ENCODE assay signal across 9 mouse cellular contexts in genomic region chr10:42295028-42295427, GRCm38 (mm10). TPM values are rescaled to one million over a fixed set of nuclear protein-coding genes. Genes with fewer than 3 reads are reported as not detected.
DNase-seq lines count a peak whose midpoint lies in the region; ATAC-seq lines count a peak whose summit lies in the region.
"Had no signal": no experiment of that assay in that cellular context is flagged by ENCODE, and none has a peak within 500 bp of the region (broad histone marks: within the 10 kb centered on the region; RNA-seq: fewer than 3 reads in every experiment).

No protein-coding gene starts in this region.

- H3K27ac ChIP-seq in liver, embryonic 12.5 days: no peak overlapping the region
- H3K27ac ChIP-seq in heart, embryonic 10.5 days: no peak overlapping the region
- H3K27ac ChIP-seq: neural tube, embryonic 12.5 days had no signal

- no peak for ATAC-seq in liver, embryonic 12.5 days

- H3K9ac ChIP-seq in liver, embryonic 12.5 days: no peak overlapping the region
- H3K9ac ChIP-seq: neural tube, embryonic 12.5 days had no signal

- H3K4me3 ChIP-seq in liver, embryonic 12.5 days: no peak overlapping the region
- no peak overlapping the region for H3K4me3 ChIP-seq in heart, embryonic 10.5 days
- H3K4me3 ChIP-seq: neural tube, embryonic 12.5 days had no signal

- H3K9me3 ChIP-seq in liver, embryonic 12.5 days (replicated peaks): no peaks in the 10 kb centered on the region
- H3K9me3 ChIP-seq in heart, embryonic 10.5 days: no peaks in the 10 kb centered on the region

- 9% methylated on average over 1 of the region's 1 CpGs for WGBS in liver, embryonic 12.5 days (ENCODE audit: insufficient replicate concordance)
- 0% methylated on average over 1 of the region's 1 CpGs for WGBS in heart, embryonic 10.5 days

- peaks cover 33% of the 10 kb centered on the region for H3K4me1 ChIP-seq in liver, embryonic 12.5 days
- peaks cover 9% of the 10 kb centered on the region for H3K4me1 ChIP-seq in heart, embryonic 10.5 days
- H3K4me1 ChIP-seq: neural tube, embryonic 12.5 days had no signal

- H3K4me2 ChIP-seq in liver, embryonic 12.5 days: no peak overlapping the region
- H3K4me2 ChIP-seq: neural tube, embryonic 12.5 days had no signal

- DNase-seq in embryo, embryonic 10 days (ENCODE audit: low spot score): peak; percentile 81
- no peak for DNase-seq in embryo, embryonic 9.5 days (ENCODE audit: extremely low spot score)
- peak; percentile 44 for DNase-seq in liver
- peak; percentile 53 to 67 for DNase-seq in cerebellum, postnatal 14 days
- DNase-seq in mesoderm, embryonic 11.5 days (ENCODE audit: low read depth, low spot score): peak; percentile 62
- no peak for DNase-seq in layer of hippocampus, adult 9-11 months
- DNase-seq in heart, embryonic 10.5 days (ENCODE audit: low spot score): no peak

- no peaks in the 10 kb centered on the region for H3K27me3 ChIP-seq in liver, embryonic 12.5 days (replicated peaks)
- no peaks in the 10 kb centered on the region for H3K27me3 ChIP-seq in heart, embryonic 10.5 days (ENCODE audit: insufficient read depth, poor library complexity, severe bottlenecking)
- H3K27me3 ChIP-seq: neural tube, embryonic 12.5 days had no signal

- H3K36me3 ChIP-seq in liver, embryonic 12.5 days: no peaks in the 10 kb centered on the region
- no peaks in the 10 kb centered on the region for H3K36me3 ChIP-seq in heart, embryonic 10.5 days
- H3K36me3 ChIP-seq: neural tube, embryonic 12.5 days had no signal

RNA-seq across cellular contexts. Expression of gene Foxo3, which starts 18.5 kb away (rescaled TPM):
- 16.9 and 17.9 TPM in 2 replicates for polyA plus RNA-seq in liver, embryonic 12.5 days (2016; fragmentation: Nextera tagmentation; extraction: Ambion mirVana)
- 3.4 and 4.3 TPM in 2 replicates for polyA plus RNA-seq in heart, embryonic 10.5 days (2016; fragmentation: Nextera tagmentation; extraction: Ambion mirVana)

Comparison
In these comparisons a context has a peak if more than half of its experiments do, and no peak if none do; other contexts are left out.
1. DNase-seq: peak in embryo, embryonic 10 days (single experiment), liver (single experiment), cerebellum, postnatal 14 days (2 of 2) and mesoderm, embryonic 11.5 days (single experiment); none in embryo, embryonic 9.5 days (single experiment), layer of hippocampus, adult 9-11 months (single experiment) and heart, embryonic 10.5 days (single experiment).